Mouse (Mus musculus): ENCODE results near the gene Myh3.

Myh3 gene

DNA sequence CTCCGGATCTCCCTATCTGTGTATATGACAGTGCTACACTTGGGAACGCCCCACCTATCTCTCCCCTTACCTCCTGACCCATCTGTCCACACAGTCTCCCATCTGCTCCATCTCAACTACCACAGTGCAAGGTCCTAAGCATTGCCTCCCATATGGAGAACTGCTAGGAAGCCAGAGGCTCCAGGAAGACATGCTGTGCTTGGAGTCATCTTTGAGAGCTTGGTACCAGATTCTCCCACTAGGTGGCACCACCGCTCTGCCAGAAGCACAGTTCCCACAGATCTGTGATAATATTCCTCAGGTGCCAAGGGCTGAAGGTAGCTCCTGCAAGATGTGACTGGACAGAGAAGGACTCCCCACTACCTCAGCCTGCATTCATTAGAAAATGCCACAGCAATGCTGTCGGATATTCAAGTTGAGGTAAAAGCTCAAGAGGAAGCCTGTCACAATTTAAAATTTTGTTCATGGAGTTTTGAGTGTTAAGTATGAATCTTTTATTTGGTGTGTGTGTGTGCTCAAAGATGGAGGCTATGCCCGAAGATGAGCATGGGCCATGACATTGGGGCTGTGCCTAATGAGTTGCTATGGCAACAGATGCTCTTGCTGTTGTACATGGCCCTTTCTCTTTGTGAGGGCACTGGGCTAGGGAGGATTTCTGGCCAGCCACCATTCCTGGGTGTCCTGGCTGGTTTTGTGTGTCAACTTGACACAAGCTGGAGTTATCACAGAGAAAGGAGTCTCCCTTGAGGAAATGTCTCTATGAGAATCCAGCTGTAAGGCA, 32.3 kb downstream of the Myh3 start:
- peak; percentile 91 to 93 for DNase-seq

DNA sequence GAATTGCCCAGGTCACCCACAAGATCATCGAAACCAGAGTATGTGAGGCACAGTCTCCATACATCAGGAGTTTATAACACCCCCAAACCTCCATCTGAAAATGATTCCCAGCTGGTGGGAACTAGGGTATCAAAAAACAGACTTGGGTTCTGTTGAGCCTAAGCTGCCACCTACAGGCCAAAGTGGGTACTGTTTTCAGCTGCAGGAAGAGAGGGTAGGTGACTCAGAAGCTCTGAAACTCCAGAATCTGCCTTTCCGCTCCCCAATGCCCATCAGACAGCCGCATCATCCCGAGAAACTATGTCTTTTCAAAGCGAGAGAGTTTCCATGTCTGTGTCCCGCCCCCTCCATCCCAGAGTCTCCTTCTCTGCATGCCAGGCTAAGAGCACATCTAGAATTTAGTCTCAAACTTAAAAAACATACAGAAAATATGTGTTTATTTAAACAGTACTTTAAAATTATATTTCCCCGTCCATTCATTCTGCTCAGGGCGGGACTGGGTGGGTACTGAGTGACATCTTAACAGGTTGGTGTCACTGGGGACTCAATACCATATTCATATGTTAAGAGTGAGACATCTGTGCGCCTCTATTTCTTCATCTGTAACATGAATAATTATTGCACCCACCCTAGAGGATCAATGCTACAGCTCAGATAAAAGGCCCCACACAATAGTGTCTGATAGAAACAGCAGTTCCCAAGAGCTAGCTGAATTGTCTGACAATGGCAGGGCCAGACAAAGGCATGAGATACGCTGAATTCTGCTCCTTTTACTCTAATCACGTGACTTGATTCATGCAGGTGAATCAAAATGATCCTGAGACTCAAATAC, 34.1 kb downstream of the Myh3 start:
- DNase-seq = peak; percentile 54 to 68

DNA sequence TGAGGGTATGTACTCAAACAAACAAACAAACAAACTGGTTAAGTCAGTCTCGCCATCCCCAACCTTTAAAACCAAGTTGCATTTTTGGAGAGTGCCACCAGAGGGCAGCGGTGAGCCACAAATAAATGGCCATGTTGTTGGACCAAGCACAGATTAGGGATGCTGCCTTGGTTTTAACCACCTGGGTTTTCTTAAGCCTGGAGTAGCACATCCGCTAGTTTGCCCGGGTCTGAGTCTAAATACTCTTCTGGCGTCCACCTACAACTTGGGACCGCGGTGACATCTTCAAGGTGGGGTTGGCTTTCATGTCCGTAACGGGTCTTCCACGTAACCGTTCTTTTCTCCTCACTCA, 34.7 kb downstream of the Myh3 start:
- DNase-seq = peak; percentile 66 to 79

DNA sequence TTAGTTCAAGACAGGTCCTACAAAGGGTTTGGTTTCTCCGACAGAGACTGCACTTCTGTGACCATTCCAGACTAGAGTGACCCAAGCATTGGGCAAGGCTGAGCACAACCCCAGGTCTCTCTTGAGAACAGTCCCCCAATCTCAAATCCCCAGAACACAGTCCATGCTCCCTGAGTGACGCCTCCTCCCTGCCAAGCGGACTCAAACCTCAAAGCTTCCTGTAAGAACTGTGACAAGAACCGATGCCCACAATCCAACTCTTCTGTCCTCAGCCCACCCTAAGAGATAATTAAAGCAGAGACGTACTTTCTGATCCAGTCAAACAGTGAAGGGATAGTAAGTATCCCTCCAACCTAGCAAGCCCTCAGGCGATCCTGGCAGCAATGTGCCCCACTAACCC, 35.3 kb downstream of the Myh3 start:
- DNase-seq = no peak

DNA sequence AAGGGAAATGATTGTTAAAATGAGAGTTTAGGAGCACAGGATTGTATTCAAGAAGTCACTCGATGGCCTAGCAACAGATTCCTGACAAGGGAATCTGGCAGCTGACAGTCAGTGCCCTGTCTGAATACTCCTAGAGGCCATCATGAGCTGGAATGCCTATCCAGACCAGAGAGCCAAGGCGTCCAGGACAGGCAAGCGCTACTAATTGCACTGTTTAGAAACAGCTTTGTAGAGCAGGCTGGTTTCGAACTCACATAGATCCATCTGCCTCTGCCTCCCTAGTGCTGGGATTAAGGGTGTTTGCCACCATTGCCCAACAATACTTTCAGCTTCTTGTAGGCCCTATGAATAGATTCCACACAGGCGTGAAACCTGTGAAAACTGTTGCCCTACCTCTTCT, 36.2 kb downstream of the Myh3 start:
- no peak for DNase-seq

DNA sequence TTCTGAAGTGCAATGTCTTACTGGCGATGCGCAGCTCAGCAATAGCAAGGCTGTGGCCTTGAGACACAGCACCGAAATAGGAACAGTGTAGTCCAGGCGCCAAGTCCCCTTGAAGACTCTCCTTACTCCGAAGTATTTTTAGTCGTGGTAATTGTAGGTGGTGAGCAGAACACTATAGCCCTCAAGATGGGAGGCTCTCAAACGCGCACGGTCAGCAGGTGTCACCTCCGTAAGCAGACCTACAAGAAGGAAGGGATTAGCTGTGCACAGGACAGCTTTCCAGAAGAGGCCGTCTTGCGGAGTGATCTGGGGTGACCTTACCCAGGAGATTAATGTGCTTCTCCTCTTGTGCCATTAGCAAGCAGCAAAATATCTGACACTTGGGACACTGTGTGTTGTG, 36.8 kb downstream of the Myh3 start:
- DNase-seq = no peak

DNA sequence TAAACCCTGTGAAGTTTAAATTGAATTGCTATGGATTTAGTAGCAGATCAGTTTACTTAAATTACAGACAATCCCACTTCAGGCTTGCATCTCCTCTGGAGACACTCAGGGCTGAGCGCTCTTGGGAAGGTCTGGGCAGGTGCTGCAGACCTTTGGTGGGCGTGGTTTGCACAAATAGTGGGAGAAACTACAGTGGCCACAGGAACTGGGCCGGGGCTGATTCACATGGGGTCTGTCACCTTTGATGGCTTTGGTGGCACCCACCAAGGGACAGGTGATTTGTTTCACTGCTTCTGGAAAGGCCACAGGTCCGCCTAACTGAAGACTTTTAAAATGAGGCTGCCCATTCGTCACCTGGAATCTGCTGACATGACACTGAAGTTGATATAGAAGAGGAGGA, 38.6 kb downstream of the Myh3 start:
- no peak for DNase-seq

DNA sequence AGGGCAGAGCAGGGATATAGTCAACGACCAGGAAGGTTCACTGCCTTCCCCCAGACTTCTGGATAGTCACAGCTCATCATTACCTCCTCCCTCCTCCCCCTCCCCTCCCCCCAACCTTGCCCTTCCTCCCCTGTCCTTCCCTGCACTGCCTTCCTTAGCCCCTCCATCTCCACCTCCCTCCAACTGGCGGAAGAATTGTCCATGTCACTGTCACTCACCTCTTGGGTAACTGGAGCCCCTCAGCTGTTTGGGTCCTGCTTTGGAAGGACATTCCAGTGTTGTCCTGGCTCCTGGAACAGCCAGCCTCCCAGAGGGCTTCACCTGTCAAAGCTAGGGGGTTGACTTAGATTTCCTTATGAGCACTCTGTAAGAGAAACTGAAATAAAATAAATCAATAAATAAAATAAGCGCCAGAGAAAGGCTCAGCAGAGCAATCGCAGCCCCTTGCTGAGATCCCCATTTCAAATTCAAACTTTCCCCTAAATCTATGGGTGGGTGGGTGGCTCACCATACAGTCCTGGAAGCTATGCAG, 41.5 kb downstream of the Myh3 start:
- DNase-seq = no peak

DNA sequence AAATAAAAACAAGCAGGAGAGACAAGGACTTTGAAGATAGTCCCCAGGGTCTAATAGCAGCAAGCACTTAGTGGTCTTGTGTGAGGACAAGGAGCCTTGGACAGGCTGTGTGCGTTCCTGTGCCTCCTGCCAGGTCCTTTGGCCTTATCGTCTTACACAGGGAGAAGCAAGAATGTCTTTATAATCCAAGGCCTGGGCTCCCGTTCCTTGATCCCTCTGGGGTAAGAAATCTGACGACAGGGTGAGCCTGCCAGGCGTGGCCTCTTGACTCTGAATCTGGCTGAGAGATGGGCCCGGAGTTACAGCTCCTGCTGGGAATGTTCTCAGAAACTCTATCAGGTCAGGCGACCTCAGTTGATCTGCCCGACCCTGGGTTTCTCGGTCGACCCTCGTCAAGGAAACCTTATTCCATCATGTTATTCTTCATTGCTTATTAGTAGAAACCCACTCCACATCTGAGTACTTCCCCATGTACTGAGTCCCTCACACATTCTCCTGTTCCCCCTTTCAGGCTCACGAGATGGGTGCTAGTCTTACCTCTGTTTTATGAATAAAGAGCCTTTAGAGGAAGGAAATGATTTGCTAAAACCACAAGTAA, 42.7 kb downstream of the Myh3 start:
- no peak for DNase-seq

DNA sequence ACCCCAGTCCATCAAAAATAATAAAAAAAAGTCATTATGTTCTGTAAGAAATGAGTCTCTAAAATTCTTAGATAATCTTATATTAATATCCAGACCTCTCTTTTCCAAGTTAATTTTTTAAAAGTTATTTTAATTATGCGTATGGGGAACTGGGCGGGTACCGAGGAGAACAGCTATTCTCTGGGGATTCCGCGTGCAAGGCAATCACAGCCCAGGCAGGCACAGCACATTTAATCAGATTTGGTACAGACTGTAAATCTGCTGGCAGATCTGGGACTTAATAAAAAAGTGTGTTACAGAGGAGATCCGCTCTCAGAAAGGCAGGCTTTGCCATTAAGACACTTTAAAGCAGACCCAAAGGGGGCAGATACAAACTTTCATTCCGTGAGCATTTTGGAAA, 46.8 kb downstream of the Myh3 start:
- no peak for DNase-seq

DNA sequence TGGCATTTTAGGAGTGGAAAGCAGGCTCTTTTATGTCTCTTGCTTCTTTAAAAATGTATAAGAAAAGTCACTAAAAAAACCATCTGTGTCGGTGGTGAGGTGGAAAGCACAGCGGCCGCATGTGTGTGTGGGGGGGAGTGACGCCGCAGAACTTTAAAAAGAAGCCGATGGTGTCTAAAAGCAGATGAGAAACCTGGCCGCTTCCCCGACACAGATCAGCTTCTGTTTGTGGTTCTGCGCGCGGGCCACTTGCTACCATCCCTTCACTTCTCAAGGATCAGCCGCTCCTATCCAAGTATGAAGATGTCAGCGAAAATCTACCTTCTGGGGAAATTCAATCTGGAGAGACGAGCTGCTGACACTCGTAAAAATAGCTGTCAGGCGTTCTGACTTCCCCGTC, 47.3 kb downstream of the Myh3 start:
- DNase-seq = no peak

DNA sequence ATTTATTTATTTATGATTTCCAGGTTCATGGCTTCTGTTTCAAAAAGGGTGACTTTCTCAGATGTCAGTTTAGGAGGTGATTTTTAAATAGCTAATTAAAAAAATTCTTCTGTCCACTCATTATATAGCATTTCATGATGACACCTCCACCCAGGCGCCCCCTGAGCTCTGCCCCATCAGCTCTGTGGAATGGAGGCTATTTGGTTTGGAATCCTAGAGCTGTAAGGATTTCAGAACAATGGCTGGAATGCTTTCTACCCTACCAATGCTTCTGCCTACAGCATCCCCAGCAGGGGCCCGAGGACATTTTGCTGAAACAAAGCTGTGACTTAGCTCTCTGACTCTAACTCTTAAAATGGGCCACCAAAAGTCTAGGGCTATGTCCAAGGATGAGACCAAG, 55.4 kb downstream of the Myh3 start:
- DNase-seq = no peak

DNA sequence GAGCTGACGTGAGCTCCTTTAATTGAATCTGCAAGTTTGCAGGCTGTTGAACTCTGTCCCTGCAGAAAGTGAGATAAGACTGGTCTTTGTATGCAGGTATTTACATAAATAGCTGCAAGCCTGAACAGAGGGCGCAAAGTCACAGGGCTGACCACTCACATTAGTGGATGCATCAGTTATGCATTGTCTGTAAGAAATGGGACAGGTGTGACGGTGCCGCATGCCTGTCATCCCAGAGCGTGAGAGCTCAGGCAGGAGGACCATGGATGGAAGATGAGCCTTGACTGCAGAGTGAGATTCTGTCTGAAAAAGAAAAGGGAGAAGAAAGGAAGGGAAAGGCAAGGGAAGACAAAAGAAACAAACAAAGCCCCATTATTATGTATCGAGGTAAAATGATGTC, 56.6 kb downstream of the Myh3 start:
- DNase-seq = no peak

DNA sequence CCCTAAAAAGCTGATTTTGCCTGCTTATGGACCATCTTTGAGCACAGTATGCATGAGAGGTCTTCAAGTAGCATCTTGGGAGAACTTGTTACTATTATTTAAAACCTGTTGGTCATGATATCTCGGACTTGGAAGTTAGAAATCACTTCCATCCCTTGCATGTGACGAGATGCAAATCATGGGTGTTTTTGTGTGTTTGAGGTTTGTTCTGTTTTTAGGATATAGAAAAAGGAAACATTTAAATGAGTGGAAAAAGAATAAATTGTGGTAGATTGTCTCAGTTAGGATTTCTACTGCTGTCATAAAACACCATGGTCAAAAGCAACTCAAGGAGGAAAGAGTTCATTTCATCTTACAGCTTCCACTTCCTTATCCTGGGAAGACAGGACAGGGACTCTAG, 57.4 kb downstream of the Myh3 start:
- no peak for DNase-seq

DNA sequence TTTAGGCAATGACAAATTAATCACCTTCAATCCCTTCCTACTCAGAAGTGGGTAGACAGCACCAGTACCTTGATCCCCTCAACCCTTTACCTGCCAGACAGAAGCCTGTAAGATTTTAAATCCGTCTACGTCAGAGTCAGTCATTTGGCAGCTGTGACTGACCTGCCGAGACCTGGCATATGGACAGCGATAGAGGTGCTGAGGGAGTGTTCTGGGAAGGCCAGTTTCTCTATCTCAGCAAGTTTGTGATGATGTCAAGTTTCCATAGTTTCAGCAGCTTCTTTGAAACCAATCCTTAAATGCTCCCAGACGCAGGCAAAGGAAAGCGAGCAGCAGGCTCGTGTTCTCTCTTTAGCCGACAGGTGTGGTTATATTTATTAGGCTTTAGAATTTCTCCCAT, 61.5 kb downstream of the Myh3 start:
- no peak for DNase-seq

DNA sequence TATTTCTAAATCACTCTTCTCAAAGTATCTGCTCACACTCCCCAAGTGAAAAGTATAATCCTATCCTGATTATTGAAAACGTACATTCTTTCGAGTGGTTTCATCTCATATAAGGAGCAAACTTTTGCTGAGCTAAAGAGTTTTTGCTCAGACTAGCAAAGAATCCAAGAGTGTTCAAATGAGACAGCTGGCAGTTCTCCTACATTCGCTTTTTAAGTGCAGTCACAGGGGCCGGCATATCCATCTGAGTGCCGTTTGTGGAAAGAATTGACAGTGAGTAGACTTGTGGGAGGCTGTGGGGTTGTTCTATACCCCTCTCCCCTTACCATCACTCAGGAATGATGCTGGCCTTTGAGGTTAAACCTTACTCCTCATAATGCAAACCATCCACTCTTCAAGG, 62.1 kb downstream of the Myh3 start:
- DNase-seq = no peak

DNA sequence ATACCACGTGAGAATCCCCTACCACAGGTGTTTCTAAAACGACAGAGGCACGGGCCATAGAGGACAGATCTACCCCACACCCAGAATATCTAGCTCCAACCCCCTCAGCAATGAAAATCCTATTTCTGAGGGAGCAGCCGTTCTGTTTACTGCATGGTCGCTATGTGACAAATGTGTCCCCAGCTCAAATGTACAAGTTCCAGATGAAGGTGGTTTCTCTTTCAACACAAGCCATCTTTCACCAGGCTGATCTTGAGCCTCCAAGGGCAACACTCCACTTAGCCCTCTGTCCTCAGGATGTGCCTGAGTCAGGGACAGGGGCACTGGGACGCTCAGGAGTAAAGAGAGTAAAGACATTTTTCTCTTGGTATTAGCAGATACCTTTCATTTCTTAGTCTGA, 62.9 kb downstream of the Myh3 start:
- no peak for DNase-seq

DNA sequence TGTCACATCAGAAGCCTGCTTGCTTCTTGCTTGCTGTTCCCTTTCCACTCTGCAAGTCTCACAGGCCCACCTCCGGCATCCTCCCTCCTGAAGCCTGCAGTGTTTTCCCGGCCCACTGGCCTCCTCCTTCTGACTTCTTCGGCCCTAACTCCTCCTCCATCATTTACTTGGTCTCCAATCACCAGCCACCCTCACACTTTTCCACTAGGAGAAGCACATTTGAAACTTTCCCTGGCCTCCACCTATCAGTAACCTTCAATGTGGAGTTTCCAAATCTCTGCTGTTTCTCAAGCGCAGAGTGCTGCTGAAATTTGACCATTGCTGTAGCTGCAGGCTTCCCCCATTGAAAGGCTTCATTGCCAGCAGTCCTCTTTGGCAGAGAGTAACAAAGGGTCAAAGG, 63.9 kb downstream of the Myh3 start:
- no peak for DNase-seq

DNA sequence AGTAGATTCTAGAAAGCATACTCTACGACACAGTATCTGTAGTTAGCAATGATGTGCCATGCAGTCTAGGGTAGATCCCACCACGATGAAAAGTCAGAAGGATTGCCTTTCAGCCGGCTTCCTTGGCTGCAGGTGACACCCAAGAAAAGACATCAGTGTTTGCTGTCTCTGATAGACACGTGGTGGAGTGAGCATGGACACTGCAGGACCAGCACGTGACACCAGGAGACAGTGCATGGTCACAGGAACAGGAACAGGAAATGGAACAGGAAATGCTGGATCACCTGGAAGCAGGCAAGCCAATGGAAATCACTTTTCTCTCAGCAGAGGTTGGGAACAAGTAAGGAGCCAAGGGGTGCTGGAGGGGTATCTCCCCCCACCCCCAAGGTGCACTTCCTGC, 65.0 kb downstream of the Myh3 start:
- no peak for DNase-seq

DNA sequence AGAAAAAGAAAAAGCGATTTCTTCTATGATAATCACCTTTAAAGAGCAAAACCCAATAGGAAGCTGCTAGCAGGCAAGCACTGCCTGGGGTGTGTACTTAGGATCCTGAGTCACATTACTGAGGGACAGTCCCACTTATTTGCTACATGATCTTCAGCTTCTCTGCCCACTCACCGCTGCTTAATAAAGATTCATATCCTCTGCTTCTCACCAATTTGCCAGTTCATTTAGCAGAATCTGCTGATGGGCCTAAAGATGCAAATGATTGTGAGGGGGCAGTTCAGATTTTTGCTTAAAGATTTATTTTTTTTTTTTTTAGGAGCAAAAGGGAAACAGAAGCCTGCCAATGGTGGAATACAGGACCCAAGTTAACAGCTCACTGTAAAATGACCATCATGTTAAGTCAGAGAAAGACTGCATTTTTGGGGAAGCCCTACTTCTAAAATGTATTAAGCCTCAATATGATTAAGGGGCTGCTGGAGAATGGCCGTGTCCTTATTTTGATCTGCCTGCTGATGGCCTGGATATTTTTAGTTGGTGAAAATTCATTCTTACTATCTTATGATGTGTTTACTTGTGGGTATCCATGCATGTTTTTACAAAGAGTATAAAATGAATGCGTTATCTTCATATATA, 65.9 kb downstream of the Myh3 start:
- DNase-seq = no peak

DNA sequence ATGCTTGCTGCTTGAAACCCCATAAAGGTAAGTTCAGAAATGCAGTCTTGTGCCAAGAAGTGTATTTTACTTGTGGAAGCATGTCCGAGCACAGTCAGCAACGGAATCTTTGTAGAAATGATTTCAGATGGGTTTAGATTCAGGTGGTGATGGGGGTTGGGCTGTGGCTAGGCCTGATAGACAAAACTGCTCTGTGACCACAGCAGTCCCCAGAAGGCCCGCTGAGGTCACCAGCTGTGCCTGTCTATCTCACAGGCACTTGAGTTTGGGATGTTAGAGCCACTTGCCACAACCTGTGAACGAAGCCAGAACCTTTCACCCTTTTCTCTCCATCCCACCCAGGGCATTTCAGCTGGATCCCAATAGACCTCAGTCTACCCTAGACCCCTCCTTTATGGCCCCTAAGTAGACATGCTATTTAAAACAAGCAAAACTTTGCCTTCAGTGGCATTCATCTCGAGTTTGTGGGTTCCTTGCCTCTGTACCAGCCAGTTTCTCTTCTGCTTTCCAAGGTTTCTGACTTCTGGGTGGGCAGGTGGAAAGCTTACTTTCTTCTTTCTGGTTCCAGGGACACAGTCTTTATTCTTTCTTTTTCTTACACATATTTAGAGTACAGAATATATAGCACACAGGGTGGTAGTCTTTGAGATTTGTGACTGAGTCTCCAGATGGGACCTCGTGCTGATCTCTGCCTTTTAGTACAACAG, 66.6 kb downstream of the Myh3 start:
- DNase-seq = no peak

DNA sequence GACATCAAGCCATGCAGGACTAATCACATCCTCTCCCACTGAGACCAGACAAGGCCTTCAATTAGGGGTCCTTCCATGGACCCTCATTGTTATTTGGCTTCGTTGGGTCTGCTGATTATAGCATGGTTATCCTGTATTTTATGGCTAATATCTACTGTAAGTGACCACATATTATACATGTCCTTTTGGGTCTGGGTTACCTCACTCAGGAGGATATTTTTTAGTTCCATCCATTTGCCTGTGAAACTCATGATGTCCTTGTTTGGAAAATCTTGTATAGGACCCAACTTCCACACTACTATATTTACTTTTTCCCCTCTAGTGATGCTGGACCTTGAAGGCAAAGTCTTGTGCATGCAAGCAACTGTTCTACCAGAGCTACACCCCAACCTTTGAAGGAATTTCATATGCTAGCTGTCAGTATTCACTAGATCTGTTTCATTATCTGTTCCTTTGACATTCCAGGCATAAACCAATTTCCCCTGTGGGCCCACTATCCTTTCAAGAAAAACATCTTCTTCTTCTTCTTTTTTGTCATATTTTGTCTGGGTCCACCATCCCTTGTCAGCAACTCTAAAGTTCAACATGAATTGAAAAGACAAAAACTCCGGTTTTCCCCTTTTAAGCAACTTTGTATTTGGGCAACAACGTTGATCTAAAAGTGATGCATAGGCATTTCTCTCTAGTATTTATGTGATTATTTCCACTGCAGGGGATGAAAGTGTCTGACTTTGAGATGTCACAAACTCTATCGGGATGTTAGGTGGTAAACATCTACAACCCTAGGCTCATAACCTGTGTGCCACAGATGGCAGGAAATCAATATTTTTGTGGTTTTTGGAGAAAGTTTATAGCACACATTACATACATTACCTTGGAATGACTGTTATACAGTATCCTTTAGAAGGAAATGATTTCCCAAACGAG, 67.6 kb downstream of the Myh3 start:
- no peak for DNase-seq
